Mouse (Mus musculus) inflammation-experienced regulatory T-cells, adult 6 months (primary cell): ENCODE results near the gene Plekhg4. TPM values are rescaled to one million over a fixed set of nuclear protein-coding genes. Genes with fewer than 3 reads are reported as not detected.

ENCODE experiments used
- ATAC-seq: one replicate; pipeline ENCODE4 v1.8.0; 2017
- polyA plus RNA-seq, 3 experiments: library from polyadenylated mRNA; unstranded; fragments of 100-300 nt; shearing (Covaris generic); gene quantifications; one replicate each; pipeline ENCODE4 v1.2.1; 2017

The Plekhg4 gene
- polyA plus RNA-seq, 3 experiments from 2014 or later, result 0.11 TPM; not detected in 2

DNA sequence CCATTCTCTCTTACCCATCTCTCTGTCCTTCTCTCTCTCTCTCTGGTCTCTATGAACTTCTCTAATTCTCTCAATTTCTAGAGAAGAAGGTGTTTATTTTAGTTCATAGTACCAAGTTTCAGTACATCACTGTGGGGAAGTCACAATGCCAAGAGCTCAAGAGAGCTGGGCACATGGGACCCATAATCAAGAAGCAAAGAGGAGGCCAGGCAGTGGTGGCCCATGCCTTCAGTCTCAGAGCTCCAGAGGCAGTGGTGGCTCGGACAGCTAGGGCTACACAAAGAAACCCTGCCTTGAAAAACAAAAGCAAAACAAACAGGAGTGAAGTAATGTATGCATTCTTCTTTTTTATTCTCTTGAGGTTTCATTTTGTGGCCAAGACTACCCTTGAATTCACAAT is 31.4 kb downstream of the Plekhg4 start:
- ATAC-seq, result no peak

DNA sequence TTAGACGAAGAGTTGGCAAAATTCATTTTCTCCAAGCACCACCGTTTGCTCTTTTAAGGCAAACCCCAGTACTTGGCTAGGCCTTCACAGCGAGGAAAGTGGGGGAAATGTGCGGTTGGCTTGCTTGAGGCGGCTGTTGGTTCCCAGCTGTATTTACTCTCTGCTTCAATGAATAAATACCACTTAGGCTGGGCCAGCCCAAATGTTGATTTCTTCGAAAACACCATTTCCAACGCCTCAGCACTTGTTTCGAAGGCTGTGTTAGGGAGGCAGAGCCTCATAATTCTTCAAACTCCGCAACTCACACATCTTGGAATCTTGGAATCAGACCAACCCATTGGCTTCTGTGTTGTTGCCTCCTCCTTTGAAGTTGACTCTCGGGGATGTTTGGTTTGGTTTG is 33.3 kb downstream of the Plekhg4 start:
- no peak for ATAC-seq

DNA sequence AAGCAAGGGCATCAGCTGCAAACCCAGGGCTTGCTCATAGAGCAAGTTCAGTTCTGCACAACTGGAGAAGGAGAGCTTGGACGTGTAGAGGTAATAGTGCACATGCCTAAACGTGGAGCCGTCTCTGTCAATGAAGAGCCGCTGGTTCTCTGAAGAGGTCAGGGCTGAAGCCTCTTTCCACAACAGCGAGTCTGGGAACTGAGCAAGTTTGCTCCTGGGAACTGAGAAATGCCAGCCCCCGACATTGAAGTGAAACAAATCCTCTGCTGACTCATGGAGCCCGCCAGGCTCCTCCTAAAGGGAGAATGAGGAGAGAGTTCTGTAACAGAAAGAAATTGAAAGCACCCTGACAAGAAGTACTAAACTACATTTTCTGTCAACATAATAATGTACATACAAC is 35.3 kb downstream of the Plekhg4 start:
- no peak for ATAC-seq

DNA sequence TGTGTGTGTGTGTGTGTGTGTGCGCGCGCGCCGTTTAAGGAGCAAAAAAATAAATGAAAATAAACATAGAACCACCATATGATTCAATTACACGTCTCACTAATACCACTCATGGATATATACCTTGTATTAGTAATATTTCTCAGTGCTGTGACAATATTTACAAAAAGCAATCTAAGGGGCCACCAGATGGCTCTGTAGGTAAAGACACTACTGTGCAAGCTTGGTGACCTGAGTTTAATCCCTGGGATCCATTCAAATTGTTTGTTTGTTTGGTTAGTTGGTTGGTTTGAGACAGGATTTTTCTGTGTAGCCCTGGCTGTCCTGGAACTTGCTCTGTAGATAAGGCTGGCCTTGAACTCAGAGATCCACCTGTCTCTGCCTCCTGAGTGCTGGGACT is 36.9 kb downstream of the Plekhg4 start:
- no peak for ATAC-seq

DNA sequence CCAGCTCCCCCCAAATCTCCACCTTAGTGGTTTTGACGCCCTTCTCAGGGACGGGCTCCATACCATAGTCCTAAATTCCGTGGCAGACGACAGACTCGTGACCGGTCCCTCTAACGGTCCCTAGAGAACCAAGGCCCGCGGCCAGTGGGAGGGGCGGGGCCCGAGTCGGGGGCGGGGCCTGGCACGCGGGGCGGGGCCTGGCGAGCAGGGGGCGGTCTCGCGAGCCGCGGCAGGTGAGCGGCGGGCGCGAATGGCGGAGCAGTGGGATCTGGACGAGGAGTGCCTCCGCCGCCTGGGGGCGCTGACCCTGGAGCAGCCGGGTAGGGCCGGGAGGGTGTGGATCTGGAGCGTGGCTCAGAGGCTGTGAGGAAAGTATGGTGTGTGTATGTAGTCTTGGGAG is 40.3 kb downstream of the Plekhg4 start, which contains the start of the genes Kctd19 and Lrrc36:
TSS of gene Kctd19 (minus strand) at position 112 of the 400 bp plus-strand sequence.
TSS of gene Lrrc36 (plus strand) at position 181 of the 400 bp plus-strand sequence.
- ATAC-seq, result no peak

DNA sequence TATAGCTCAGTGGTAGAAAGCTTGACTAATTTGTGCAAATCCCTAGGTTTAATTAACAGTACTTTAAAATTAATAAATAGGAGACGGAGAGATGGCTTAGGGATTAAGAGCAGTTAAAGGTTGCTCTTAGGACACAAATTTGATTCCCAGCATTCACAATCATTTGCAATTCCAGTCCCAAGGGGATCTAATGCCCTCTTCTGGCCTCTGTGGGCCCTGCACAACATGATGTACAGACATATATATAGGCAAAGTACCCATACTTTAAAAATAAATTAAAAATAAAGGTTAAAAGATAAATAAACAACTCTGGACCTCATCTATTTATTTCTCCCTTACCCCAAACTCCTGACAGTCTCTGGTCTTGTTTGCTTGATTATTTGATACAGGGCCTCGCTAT is 45.9 kb downstream of the Plekhg4 start:
- ATAC-seq, result no peak

DNA sequence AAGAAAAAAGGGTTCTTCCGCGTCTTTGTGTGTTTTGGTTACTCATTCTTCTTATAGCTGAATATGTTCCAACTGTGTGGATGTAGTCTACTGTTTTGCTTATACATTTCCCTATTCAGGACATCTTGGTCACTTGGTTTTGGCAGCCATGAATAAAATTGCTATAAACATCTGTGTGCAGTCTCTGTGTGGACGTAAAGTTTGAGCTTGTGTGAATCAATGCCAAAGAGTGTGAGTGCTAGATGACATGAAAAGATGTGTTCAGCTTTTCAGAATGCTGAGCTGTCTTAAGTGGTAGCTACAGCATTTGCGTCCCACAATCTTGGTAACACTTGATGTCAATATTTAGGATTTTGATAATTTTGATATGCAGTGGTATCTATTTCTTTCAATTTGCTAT is 46.7 kb downstream of the Plekhg4 start:
- no peak for ATAC-seq

DNA sequence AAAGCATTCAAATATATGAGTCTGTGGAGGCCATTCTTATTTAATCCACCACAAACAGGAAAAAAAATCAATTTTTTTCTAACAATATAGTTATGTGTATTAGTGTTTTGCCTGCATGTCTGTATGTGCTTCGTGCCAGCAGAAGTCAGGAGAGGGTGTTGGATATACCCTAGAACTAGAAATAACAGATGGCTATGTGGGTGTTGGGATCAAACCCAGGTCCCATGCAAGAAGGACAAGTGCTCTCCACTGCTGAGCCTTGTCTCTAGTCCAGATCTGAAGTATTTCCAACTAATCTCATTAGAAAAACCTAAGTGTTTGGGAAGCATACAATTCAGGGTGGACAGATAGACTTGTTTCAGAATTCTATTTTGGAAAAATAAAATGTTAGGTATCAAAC is 48.9 kb downstream of the Plekhg4 start:
- ATAC-seq, result no peak

DNA sequence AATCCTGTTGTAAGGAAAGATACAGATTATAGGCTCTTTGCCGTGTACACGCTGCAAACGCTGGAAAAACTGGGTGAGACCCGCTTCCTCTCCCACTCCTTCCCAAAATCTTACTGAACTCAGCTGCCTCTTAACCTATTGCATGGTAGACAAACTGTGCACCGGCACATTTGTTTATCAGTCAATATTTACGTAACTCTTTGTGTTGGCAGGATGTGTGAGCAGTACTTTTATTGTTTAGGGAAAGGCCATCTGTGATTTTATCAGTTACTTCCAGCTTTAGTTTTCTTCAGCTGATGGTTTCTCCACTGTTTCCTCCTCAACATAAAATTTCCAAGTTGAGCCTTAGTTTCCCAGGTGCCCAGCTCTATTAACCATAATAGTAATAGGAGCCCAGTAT is 53.8 kb downstream of the Plekhg4 start:
- ATAC-seq, result no peak

DNA sequence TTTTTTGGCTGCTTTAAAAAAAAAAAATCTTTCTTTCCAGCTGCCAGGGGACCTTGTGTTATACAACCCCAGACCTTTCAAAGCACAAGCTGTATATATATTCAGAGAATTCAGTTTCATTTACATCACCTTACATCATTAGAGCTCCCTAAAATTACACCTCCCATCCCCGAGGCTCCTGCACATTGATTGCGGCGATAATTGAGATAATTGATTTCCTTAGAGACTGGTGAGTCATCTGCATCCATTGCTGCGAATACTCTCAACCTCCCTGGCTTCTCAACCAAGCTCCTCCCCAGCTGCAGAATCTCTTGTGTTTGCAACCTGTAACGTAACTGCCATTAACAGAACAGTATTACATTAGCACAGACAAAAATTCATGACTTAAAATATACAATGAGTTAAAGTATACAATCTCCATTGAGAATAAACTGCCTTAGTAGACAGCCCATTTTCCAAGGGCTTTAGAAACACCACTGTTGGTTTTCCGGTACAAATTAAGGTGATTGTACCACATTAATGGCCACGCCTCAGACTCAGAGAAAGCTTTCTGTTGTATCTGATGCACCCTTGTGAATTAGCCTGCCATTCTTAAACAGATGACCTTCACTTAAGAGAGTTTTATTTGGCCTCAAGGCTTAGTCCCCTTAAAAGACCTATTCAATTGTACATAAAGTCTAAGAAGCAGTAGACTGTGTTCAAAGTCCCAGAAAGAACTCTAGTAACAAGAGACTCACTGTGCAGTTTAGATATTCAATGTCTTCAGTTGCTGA is 58.9 kb downstream of the Plekhg4 start:
- no peak for ATAC-seq

Other genes starting within 250 kb of the Plekhg4 start
- gene Ces4a, start 241.5 kb upstream of the Plekhg4 start, polyA plus RNA-seq, result not detected
- 10 to 100 TPM; 34.4 to 53.8 (median 42.1) TPM for gene Cbfb, start 202.6 kb upstream of the Plekhg4 start, polyA plus RNA-seq
- gene D230025D16Rik, start 148.1 kb upstream of the Plekhg4 start, polyA plus RNA-seq, result 10 to 100 TPM; 11.1 to 14.6 (median 12.1) TPM
- under 1 TPM; 0.51 to 0.97 (median 0.87) TPM for gene B3gnt9, start 118.1 kb upstream of the Plekhg4 start, polyA plus RNA-seq
- gene Tradd, start 108.7 kb upstream of the Plekhg4 start, polyA plus RNA-seq, result 10 to 100 TPM; 54.1 to 78.8 (median 58.2) TPM
- gene Fbxl8, start 108.6 kb upstream of the Plekhg4 start, polyA plus RNA-seq, result 10 to 100 TPM; 18.5 to 24.7 (median 18.5) TPM
- gene Hsf4, start 103.5 kb upstream of the Plekhg4 start, polyA plus RNA-seq, result under 1 TPM in 1 of 3 experiments, not detected in 2; 0.34 TPM
- under 1 TPM in 1 of 3 experiments, not detected in 2; 0.26 TPM for gene Nol3, start 97.1 kb upstream of the Plekhg4 start, polyA plus RNA-seq
- gene 4931428F04Rik, start 83.4 kb upstream of the Plekhg4 start, polyA plus RNA-seq, result 1 to 10 TPM; 1.2 to 2.5 (median 2.1) TPM
- gene Exoc3l, start 77.2 kb upstream of the Plekhg4 start, polyA plus RNA-seq, result under 1 TPM in 2 of 3 experiments, not detected in 1; 0.38 to 0.60 TPM
- 10 to 100 TPM; 54.2 to 61.3 (median 55.9) TPM for gene E2f4, start 75.6 kb upstream of the Plekhg4 start, polyA plus RNA-seq
- gene Elmo3, start 67.7 kb upstream of the Plekhg4 start, polyA plus RNA-seq, result 10 to 100 TPM in 1 of 3 experiments, 1 to 10 TPM in 2; 3.9 to 11.8 (median 9.5) TPM
- 1 to 10 TPM; 1.8 to 4.2 (median 3.2) TPM for gene Lrrc29, start 47.0 kb upstream of the Plekhg4 start, polyA plus RNA-seq
- gene Tmem208, start 46.9 kb upstream of the Plekhg4 start, polyA plus RNA-seq, result 100 to 1,000 TPM; 136 to 151 (median 144) TPM
- gene Fhod1, start 25.3 kb upstream of the Plekhg4 start, polyA plus RNA-seq, result 1 to 10 TPM; 3.1 to 3.5 (median 3.2) TPM
- 1 to 10 TPM in 1 of 3 experiments, under 1 TPM in 2; 0.28 to 1.3 (median 0.42) TPM for gene Slc9a5, start 24.4 kb upstream of the Plekhg4 start, polyA plus RNA-seq
- not detected for gene Kctd19, start 40.2 kb downstream of the Plekhg4 start, polyA plus RNA-seq
- gene Lrrc36, start 40.3 kb downstream of the Plekhg4 start, polyA plus RNA-seq, result not detected
- 1 to 10 TPM in 1 of 3 experiments, under 1 TPM in 1, not detected in 1; 0.48 to 2.2 TPM for gene Tppp3, start 98.3 kb downstream of the Plekhg4 start, polyA plus RNA-seq
- gene Zdhhc1, start 123.6 kb downstream of the Plekhg4 start, polyA plus RNA-seq, result 1 to 10 TPM; 1.1 to 2.2 (median 1.8) TPM
- not detected for gene Hsd11b2, start 145.5 kb downstream of the Plekhg4 start, polyA plus RNA-seq
- 10 to 100 TPM; 31.8 to 38.3 (median 38.3) TPM for gene Atp6v0d1, start 192.8 kb downstream of the Plekhg4 start, polyA plus RNA-seq
- 1 to 10 TPM; 6.1 to 9.3 (median 8.7) TPM for gene Ripor1, start 232.0 kb downstream of the Plekhg4 start, polyA plus RNA-seq